Mouse (Mus musculus): ENCODE measurements around the gene Tmem63a.
A peak's percentile ranks its signal among the peaks of the same experiment; 100 is the strongest.

Gene Tmem63a

GRCm38 (mm10) chr1:181009754-181010153 is 67.6 kb downstream of the Tmem63a start:
- no peak for DNase-seq (ENCODE audit: low read depth, low spot score)

GRCm38 (mm10) chr1:181010171-181010932 is 68.2 kb downstream of the Tmem63a start:
- no peak for DNase-seq (ENCODE audit: low read depth, low spot score)

GRCm38 (mm10) chr1:181011601-181012000 is 69.5 kb downstream of the Tmem63a start:
- no peak for DNase-seq (ENCODE audit: low read depth, low spot score)

GRCm38 (mm10) chr1:181012416-181012815 is 70.3 kb downstream of the Tmem63a start:
- DNase-seq (ENCODE audit: low read depth, low spot score): no peak

- DNase-seq (ENCODE audit: low read depth, low spot score): no peak
These were observed 71.3 kb downstream of the Tmem63a start for GRCm38 (mm10) chr1:181013446-181013845.

- DNase-seq (ENCODE audit: low read depth, low spot score): no peak
These were observed 72.8 kb downstream of the Tmem63a start for GRCm38 (mm10) chr1:181014731-181015500.

GRCm38 (mm10) chr1:181015558-181015957 is 73.4 kb downstream of the Tmem63a start:
- no peak for DNase-seq (ENCODE audit: low read depth, low spot score)

GRCm38 (mm10) chr1:181016045-181016444 is 73.9 kb downstream of the Tmem63a start:
- DNase-seq (ENCODE audit: low read depth, low spot score): no peak

GRCm38 (mm10) chr1:181016532-181017131 is 74.5 kb downstream of the Tmem63a start:
- DNase-seq (ENCODE audit: low read depth, low spot score): peak; percentile 70

- peak; percentile 81 for DNase-seq (ENCODE audit: low read depth, low spot score)
These were observed 75.1 kb downstream of the Tmem63a start for GRCm38 (mm10) chr1:181017212-181017711.

- DNase-seq (ENCODE audit: low read depth, low spot score): no peak
These were observed 75.8 kb downstream of the Tmem63a start for GRCm38 (mm10) chr1:181017890-181018420.

- DNase-seq (ENCODE audit: low read depth, low spot score): no peak
These were observed 78.8 kb downstream of the Tmem63a start, which contains the start of gene Ephx1 for GRCm38 (mm10) chr1:181020756-181021487. Ephx1 (minus strand) TSS chr1:181020904.

- DNase-seq (ENCODE audit: low read depth, low spot score): no peak
These were observed 79.3 kb downstream of the Tmem63a start for GRCm38 (mm10) chr1:181021488-181021865.

GRCm38 (mm10) chr1:181022265-181022664 is 80.1 kb downstream of the Tmem63a start:
- DNase-seq (ENCODE audit: low read depth, low spot score): peak; percentile 86

Measured in R1 (cell line).